Mouse (Mus musculus) gastrocnemius, postnatal 14 days (tissue): Measurements from ENCODE around the gene Cnot4. TPM values are rescaled to one million over a fixed set of nuclear protein-coding genes. Genes with fewer than 3 reads are reported as not detected.

ENCODE experiments used
- DNase-seq: peaks from one replicate; pipeline ENCODE4 v3.0.0; 2021; ENCODE audit warnings: mixed read lengths
- intact Hi-C: fragments of 180-260 bp; cut with DNase I; formaldehyde crosslinking; loops from one replicate; pipeline ENCODE4 v1.15.1; 2025; ENCODE audit warnings: low total_unique reads
- total RNA-seq, 2 experiments: library from RNA; stranded (reverse); gene quantifications; 2 replicates each; pipeline ENCODE4 v1.2.3; 2021

Cnot4 gene
- total RNA-seq, 2 experiments from 2014 or later = 19.8 to 21.6 TPM

- no peak for DNase-seq
- intact Hi-C loops = no loop called here
These were observed 71.1 kb downstream of the Cnot4 start for GRCm38 (mm10) chr6:35062446-35062845.

DNA sequence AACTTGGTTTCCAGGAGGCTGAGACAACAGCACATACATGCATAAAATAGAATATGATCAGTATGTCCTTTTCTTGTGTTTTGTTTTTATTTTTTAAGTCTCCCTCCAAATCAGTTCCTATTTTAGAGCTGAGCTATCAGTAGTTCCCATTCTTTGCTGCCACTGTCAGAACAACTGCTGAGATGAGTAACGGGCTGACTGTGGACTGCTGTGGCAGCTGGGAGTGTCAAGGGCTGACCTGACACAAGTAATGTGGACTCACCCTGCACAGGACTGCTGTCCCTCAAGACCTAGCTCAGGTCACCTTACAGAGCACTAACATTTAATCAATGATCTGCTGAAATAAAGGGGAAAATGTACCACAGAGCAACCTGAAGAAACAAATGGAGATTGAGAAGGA, 90.4 kb downstream of the Cnot4 start:
- no peak for DNase-seq
- intact Hi-C loops = no loop called here

DNA sequence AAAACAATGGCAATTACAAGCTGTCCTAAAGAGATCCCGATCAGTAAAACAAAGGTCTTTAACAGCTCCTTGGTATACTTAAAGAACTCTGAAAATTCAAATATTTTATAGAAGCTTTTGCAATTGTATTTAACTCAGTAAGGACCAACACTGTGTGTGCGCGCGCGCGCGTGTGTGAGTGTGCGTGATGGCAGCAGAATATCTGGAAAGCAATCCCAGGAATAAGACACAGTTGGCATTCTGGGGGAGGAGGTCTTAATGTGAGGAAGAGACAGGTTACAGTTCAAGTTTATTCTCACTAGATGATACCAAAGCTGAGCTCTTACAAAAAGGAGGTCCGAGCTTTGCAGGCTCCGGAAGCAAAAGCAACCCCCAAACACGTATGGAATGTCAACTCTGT, 100.2 kb downstream of the Cnot4 start:
- DNase-seq = no peak
- intact Hi-C loops = no loop called here

GRCm38 (mm10) chr6:35032704-35033103, 100.8 kb downstream of the Cnot4 start:
- intact Hi-C loops = no loop called here
- no peak for DNase-seq

DNA sequence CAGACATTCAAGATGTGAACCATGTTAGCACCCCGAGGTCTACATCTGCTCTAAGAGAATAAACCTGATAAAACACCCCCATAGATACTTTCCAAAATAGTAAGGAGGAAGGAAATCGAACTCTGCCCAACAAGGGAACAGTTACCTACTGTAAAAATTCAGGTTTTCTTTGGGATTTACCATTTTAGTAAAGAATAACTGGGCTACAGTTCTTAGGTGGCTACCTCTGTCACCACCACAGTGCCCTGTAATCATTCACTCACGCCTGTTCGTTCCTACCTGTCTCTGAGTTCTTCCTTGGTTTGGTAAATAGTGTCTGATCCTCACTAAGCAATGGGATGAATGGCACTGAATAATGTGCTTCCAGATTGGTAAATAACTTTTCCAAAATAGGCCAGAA, 102.7 kb downstream of the Cnot4 start:
- intact Hi-C loops = no loop called here
- DNase-seq = no peak

DNA sequence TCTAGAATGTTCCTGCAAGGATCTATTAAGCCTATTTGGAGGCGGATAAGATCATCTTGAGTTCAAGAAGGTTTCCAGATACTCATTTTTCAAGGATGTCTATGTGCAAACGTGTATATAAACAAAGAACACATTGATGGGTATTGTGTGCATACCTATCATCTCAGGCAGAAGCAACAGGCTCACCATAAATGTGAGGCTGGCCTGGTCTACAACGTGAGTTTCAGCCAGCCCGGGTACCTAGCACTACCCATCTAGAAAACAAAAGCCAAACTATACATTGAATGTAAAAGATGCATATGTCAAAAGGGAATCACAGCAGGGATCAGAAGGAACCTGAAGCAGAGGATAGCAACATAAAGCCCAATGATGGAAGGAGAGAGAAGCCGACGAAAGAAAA, 103.3 kb downstream of the Cnot4 start:
- DNase-seq = no peak
- intact Hi-C loops = no loop called here

DNA sequence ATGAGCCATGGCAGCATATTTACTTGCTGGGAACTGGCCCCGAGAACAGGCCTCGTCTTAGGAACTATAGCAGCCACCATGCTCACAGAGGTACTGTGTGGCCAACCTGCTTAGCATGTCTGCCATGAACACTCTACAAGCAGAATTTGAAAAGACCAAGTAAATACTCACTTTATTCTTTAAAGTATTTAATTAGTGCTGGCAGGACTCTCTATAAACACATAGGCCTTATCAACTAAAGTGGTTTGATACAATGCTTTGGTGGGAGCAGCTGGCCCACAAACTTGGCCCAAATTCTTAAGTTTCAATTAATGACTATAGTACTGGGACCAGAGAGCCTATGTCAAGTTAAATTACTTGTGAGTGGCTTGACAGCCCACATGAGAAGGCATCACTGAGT, 105.5 kb downstream of the Cnot4 start:
- intact Hi-C loops = no loop called here
- DNase-seq = no peak

DNA sequence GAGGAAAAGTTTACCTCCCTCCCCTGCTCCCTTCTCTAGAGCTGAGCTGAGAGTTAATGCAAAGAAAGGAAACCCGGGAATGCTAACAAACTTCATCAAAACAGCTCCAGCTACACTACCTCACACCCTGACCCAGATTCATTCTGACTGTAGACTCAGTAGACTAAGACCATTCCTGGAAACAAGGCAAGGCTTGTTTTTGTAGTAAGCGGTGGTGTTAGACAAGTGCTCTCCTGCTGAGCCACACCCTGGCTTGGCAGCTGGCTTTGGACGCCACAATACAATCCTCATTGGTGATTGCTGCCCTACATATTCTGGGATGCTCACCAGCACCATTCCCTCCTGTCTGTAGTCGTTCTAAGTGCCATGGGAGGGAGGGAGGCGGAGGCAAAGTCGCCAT, 106.3 kb downstream of the Cnot4 start:
- DNase-seq = peak; percentile 15
- intact Hi-C loops = no loop called here

DNA sequence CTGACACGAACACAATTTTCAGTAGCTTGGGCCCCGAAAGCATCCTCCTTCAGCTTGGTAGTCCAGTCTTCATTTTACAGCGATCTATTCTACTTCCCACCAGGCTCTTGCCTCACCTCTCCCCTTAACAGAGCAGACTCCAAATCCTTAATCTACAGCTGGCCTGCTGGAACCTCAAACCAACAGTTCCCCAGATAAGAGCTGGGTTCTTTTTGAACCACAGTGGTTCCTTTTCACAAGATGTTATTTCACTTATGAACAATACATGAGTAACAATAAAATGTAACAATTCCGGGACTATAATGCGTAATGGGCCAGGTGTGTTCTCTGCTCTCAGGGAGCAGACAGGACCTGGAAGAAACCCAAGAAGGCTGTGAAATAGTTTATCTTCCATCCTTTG, 116.9 kb downstream of the Cnot4 start:
- DNase-seq = no peak
- intact Hi-C loops = no loop called here

DNA sequence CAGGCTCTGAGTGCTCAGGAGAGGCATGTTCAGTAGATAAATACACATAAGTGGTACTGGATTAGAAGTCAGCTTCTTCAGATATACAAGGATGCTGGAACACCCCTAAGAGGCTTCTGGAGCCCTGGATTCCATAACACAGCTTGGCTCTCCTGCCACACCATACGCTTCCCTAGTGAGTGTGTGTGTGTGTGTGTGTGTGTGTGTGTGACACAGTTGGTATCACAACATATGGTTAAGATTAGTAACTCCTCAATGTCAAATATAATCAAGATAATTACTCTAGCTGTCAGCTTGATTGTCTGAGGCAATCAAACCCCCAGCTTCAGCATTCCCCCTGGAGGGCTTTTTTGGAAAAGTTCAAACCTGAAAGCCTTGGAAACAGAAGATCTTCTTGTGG, 121.6 kb downstream of the Cnot4 start:
- DNase-seq = no peak
- intact Hi-C loops = no loop called here

DNA sequence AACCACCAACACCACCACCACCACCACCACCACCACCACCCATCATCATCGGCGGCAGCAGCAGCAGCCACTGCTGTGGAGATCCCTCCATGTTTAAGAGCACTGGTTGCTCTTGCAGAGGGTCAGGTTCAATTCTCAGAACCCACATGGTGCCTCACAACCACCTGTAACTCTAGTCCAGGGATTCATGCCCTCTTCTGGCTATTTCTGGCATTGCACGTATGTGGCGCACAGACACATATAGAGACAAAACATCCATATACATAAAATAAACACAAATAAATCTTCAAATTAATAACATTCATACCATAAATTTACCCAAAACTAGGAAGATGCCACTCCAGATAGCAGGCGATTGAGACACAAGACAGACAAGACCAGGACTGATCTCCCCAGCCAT, 122.8 kb downstream of the Cnot4 start:
- no peak for DNase-seq
- intact Hi-C loops = no loop called here

DNA sequence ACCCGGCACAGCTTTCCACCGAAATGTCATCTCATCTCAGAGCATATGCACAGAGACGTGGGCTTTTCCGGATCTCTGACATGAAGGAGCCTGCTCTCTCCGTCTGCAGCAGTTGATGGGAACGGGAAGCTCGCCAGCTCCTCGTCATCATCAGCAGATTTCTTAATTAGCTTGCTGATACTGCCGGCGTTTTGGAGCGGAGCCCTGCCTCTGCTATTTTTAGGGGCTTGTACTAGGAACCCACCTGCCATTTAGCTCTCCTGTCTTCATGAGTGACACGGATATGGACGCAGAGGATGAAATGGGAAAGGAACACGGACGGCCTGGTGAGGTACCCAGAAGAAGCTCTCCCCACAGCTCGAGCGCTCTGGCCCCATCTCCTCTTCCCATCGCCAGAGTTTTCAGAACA, 131.3 kb downstream of the Cnot4 start:
- intact Hi-C loops = no loop called here
- DNase-seq = no peak

DNA sequence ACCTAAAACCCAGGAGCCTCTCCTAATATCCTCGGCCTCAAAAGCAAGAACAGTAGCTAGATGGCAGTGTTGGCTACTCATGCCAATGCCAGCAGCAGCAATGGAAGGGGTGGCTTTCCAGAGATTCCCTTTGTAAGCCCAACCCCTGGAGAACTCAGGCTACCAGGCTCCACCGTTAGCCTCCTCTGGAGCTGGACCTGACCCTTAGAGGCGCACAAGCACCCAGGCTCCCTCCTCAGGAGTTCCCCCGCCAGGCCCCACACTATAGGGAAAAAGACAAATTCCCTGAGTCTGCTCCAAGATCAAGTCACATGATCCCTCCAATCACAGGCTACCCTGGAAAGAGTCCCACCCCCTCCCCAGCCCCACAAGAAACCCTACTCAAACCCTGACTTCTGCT, 134.4 kb downstream of the Cnot4 start:
- no peak for DNase-seq
- intact Hi-C loops = no loop called here

DNA sequence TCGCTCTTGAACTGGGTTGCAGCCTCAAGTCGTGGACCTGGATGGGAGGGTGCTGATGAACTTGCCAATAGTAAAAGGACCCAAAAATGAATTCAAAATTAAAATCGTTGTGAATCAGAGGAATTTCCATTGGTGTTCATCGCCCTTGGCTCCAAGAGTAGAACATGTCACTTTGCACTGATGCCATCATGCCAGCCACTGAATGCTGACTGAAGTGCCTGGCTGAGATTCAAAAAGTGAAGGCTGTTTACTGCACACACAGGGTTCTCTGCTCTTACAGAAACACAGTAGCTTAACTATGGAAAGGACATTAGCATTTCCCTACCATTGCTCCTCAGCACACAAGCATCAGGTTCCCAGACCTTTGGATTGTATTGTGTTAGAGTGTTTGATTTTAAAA, 137.0 kb downstream of the Cnot4 start:
- no peak for DNase-seq
- intact Hi-C loops = no loop called here

DNA sequence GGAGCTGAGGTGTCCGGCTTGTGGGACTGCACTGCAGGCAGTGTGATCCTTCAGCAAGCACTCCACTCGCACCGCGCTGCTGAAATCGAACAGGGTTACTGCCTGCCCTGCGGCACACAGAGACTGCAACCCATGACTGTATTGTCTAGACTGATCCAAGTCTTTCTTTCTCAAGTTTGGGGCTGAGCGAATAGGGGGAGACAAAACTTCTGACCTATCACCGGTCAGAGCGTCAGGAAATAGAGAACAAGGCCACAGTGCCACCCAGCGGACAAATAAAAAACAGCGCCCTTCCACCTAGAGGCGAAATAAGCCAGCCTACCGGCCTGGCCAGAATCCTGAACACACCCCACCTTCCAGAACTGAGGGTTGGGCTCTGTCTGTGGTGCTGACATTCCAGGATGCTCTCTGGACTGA, 138.3 kb downstream of the Cnot4 start:
- peak; percentile 77 for DNase-seq
- intact Hi-C loops = no loop called here

- DNase-seq = no peak
- intact Hi-C loops = no loop called here
These were observed 138.8 kb downstream of the Cnot4 start for GRCm38 (mm10) chr6:34994692-34995091.

GRCm38 (mm10) chr6:34989263-34989662, 144.3 kb downstream of the Cnot4 start:
- DNase-seq = no peak
- intact Hi-C loops = no loop called here

DNA sequence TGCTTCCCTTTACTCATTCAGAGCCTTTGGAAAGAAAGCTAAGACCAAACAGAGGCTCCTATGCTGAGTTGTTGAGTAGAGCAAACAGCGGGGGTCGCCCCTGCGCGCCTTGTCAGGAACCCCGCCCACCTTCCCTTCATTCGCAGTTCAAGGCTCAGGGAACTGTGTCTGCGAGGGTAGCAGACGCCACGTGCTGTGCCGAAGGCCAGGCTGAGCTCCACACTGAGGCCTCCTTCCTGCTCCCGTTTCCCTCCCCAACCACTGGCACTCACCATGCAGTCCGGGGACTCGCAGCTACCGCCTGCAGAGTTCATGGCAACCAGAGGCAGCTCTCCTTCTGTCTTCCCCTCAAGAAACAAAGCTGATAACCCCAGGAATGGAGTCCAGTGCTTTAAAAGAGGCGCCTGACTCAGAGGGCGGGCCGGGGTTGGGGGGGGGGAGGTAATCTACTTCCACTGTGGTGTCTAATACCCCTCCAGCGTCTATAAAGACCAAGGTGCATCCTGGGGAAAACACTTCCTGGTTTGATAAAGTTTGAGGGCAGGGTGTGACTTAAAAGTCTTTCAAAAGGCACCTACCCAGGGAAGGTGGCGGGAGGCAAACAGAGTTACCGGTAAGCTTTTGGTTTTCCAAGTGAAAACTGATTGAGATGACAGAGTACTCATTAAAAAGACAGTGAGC, 145.3 kb downstream of the Cnot4 start, which contains the start of gene Slc23a4:
Slc23a4 (minus strand) TSS at position 324 of the 681 bp plus-strand sequence.
- DNase-seq = no peak
- intact Hi-C loops = no loop called here

GRCm38 (mm10) chr6:34987085-34987645, 146.4 kb downstream of the Cnot4 start:
- intact Hi-C loops = no loop called here
- DNase-seq = no peak

- intact Hi-C loops = no loop called here
These were observed 152.9 kb downstream of the Cnot4 start for GRCm38 (mm10) chr6:34980661-34981060.

GRCm38 (mm10) chr6:34979291-34979690, 154.2 kb downstream of the Cnot4 start:
- intact Hi-C loops = no loop called here
- DNase-seq = no peak

More at GRCm38 (mm10) chr6:34980661-34981060, 152.9 kb downstream of the Cnot4 start:
- DNase-seq = no peak
